Mouse (Mus musculus): ENCODE measurements around the gene Arhgef25. TPM values are rescaled to one million over a fixed set of nuclear protein-coding genes. Genes with fewer than 3 reads are reported as not detected.
"Not testable (repeated sequence)": the region's sequence is repeated elsewhere in the genome, so short reads cannot be mapped to it uniquely, and the experiment has no call there.

Gene Arhgef25
- polyA plus RNA-seq, 1 experiment, result 18.6 TPM

DNA sequence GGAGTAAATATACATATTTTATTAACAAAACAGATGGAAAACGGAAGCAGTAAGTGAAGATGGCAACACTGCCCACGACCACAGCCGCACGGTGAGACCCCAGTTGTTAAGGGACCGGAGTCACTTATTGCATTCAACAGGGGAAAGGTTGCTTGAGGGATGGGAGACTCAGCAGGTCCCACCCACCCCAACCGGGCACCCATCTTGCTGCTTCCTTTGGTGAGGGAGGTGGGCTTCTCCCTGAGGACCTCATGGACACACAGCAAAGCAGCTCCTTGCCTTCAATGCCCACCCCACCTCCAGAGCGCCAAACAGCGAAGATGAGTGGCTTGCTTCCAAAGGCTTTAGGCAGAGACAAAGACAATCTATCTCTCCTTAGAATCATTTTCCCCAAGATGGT lies 7.2 kb upstream of the Arhgef25 start:
- TF ChIP-seq CTCF (IDR thresholded peaks at IDR 0.05; ENCODE audit: control insufficient read depth, insufficient read depth, insufficient replicate concordance, low read depth, low read length) (no peak), POLR2A (IDR thresholded peaks at IDR 0.05; ENCODE audit: control insufficient read depth, low read depth, low read length) (no peak)
- H3K4me3 ChIP-seq (ENCODE audit: control insufficient read depth, low read depth, low read length), result no peak overlapping the region
- no peak overlapping the region for H3K27ac ChIP-seq (ENCODE audit: control insufficient read depth, insufficient read depth, low read depth, low read length)
- peaks cover 2% of the 10 kb centered on the region; the same call in 1 of the 2 replicates for H3K36me3 ChIP-seq (ENCODE audit: control insufficient read depth, insufficient read depth, low read length)
- no peaks in the 10 kb centered on the region for H3K27me3 ChIP-seq (ENCODE audit: control insufficient read depth, insufficient read depth, low read length)
- H3K4me1 ChIP-seq (ENCODE audit: control insufficient read depth, insufficient read depth, low read length), result peaks cover 18% of the 10 kb centered on the region

DNA sequence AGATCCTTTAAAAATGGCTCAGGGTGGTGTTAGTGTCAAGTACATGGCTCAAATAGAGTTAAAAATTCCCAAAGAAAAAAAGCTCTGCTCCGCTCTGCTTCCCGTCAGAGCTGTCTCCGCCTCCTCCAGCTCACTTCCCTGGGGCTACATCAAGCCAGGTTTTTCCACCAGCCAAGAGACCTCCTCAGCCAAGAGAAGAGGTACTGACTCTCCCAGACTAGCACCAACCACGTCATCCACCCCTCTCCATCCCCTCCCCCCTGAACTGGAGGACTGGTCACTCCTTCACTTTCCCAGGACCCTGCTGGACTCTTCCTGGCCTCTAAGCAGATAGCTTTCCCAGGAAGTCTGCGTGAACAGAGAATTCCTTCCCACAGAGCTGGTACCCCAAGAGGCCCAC lies 6.5 kb upstream of the Arhgef25 start:
- H3K4me1 ChIP-seq (ENCODE audit: control insufficient read depth, insufficient read depth, low read length), result peaks cover 18% of the 10 kb centered on the region
- peak overlapping the region; percentile 29; the same call in 1 of the 2 replicates for H3K27ac ChIP-seq (ENCODE audit: control insufficient read depth, insufficient read depth, low read depth, low read length)
- TF ChIP-seq POLR2A (IDR thresholded peaks at IDR 0.05; ENCODE audit: control insufficient read depth, low read depth, low read length) (0 out of 2 replicates have a peak, but pooled peaks have one; percentile 26), CTCF (IDR thresholded peaks at IDR 0.05; ENCODE audit: control insufficient read depth, insufficient read depth, insufficient replicate concordance, low read depth, low read length) (no peak)
- no peaks in the 10 kb centered on the region for H3K27me3 ChIP-seq (ENCODE audit: control insufficient read depth, insufficient read depth, low read length)
- H3K4me3 ChIP-seq (ENCODE audit: control insufficient read depth, low read depth, low read length), result peak overlapping the region; percentile 19; the same call in 1 of the 2 replicates
- H3K36me3 ChIP-seq (ENCODE audit: control insufficient read depth, insufficient read depth, low read length), result peaks cover 2% of the 10 kb centered on the region; the same call in 1 of the 2 replicates

- H3K27ac ChIP-seq (ENCODE audit: control insufficient read depth, insufficient read depth, low read depth, low read length), result peak within 1 kb of the TSS; percentile 86
- peak within 1 kb of the TSS; percentile 95 for H3K4me3 ChIP-seq (ENCODE audit: control insufficient read depth, low read depth, low read length)
- H3K27me3 ChIP-seq (ENCODE audit: control insufficient read depth, insufficient read depth, low read length), result no peaks in the 10 kb centered on the region
- peaks cover 2% of the 10 kb centered on the region; the same call in 1 of the 2 replicates for H3K36me3 ChIP-seq (ENCODE audit: control insufficient read depth, insufficient read depth, low read length)
- TF ChIP-seq CTCF (IDR thresholded peaks at IDR 0.05; ENCODE audit: control insufficient read depth, insufficient read depth, insufficient replicate concordance, low read depth, low read length) (no peak), POLR2A (IDR thresholded peaks at IDR 0.05; ENCODE audit: control insufficient read depth, low read depth, low read length) (no peak)
- H3K4me1 ChIP-seq (ENCODE audit: control insufficient read depth, insufficient read depth, low read length), result peaks cover 25% of the 10 kb centered on the region
Observed at GRCm38 (mm10) chr10:127195328-127196129, 5.6 kb upstream of the Arhgef25 start, which contains the start of gene Dtx3. TSS of gene Dtx3 (minus strand) at chr10:127195728.

DNA sequence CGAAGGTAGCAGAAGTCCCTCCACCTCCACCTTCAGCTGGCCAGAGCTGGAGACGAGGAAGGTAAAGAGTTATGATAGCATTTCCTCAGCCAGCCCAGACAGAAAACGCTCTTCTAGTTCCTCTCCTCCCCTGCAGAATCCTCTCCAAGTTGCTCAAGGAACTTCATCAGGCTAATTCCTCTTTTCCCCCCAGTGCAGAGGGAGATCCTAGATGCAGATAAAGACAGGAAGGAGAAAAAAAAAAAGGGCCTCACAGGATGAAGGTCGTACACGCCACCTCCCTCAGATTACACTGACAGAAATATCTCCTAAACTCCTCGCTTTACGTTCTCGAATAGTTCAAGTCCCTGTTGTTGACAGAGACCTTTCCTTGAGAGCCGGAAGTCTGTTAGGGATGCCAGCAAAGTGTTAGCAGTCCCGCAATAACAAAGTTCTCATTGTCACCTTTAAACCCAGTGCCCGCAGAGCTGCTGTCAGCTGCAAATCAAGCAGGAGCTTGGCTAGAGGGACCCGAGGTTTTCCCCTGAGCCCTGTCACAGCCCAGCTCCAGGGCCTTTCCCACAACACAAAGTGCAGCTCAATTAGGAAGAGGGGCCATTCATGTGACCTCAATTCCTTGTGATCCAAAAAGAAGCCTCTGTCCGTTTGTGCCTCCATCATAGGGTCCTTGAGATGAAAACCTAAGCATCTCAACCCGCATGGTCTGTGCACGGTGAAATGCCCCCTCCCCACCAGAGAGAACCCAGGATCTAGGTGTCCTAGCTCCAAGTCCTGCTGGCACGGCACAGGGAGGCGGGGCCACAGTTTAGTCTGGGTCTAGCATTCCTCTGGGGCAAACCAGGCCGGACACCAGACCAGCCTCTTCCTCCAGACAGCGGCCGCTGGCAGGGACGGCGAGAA lies 4.8 kb upstream of the Arhgef25 start:
- H3K27ac ChIP-seq (ENCODE audit: control insufficient read depth, insufficient read depth, low read depth, low read length), result peak overlapping the region; percentile 86
- peaks cover 34% of the 10 kb centered on the region for H3K4me1 ChIP-seq (ENCODE audit: control insufficient read depth, insufficient read depth, low read length)
- H3K36me3 ChIP-seq (ENCODE audit: control insufficient read depth, insufficient read depth, low read length), result peaks cover 2% of the 10 kb centered on the region; the same call in 1 of the 2 replicates

DNA sequence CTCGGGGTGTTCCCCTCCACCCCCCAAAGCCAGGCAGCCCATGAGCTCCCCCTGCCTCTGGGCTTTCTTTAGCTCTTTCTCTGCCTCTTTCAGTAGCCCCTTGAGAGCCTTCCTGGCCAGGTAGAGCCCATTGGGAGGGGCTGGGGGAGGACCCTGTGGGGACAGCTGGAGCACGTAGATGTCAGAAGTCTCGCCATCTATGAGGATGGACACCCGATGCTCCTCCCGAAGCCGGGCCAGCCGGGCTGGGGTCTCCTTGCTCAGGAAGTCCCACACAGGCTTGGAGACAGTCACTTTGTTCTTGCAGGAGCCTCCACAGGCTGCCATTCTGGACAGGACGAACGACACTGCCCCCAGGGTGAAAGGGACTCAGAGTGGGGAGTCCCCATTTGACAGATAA lies 3.1 kb upstream of the Arhgef25 start:
- no peaks in the 10 kb centered on the region for H3K27me3 ChIP-seq (ENCODE audit: control insufficient read depth, insufficient read depth, low read length)
- H3K27ac ChIP-seq (ENCODE audit: control insufficient read depth, insufficient read depth, low read depth, low read length), result no peak overlapping the region
- peaks cover 42% of the 10 kb centered on the region for H3K4me1 ChIP-seq (ENCODE audit: control insufficient read depth, insufficient read depth, low read length)
- TF ChIP-seq CTCF (IDR thresholded peaks at IDR 0.05; ENCODE audit: control insufficient read depth, insufficient read depth, insufficient replicate concordance, low read depth, low read length), result no peak
- TF ChIP-seq POLR2A (IDR thresholded peaks at IDR 0.05; ENCODE audit: control insufficient read depth, low read depth, low read length), result no peak
- H3K36me3 ChIP-seq (ENCODE audit: control insufficient read depth, insufficient read depth, low read length), result no peaks in the 10 kb centered on the region; the same call in 1 of the 2 replicates
- no peak overlapping the region for H3K4me3 ChIP-seq (ENCODE audit: control insufficient read depth, low read depth, low read length)

More for the DNA sequence above, 4.8 kb upstream of the Arhgef25 start:
- Histone ChIP-seq H3K27me3 (ENCODE audit: control insufficient read depth, insufficient read depth, low read length) (no peaks in the 10 kb centered on the region), H3K4me3 (ENCODE audit: control insufficient read depth, low read depth, low read length) (peak overlapping the region; percentile 95)
- peak; percentile 47 for TF ChIP-seq POLR2A (IDR thresholded peaks at IDR 0.05; ENCODE audit: control insufficient read depth, low read depth, low read length)
- TF ChIP-seq CTCF (IDR thresholded peaks at IDR 0.05; ENCODE audit: control insufficient read depth, insufficient read depth, insufficient replicate concordance, low read depth, low read length), result no peak

GRCm38 (mm10) chr10:127192057-127192328 lies 2.1 kb upstream of the Arhgef25 start:
- H3K4me1 ChIP-seq (ENCODE audit: control insufficient read depth, insufficient read depth, low read length), result peaks cover 42% of the 10 kb centered on the region
- not testable (repeated sequence) for H3K27ac ChIP-seq (ENCODE audit: control insufficient read depth, insufficient read depth, low read depth, low read length); H3K27me3 ChIP-seq (ENCODE audit: control insufficient read depth, insufficient read depth, low read length); H3K4me3 ChIP-seq (ENCODE audit: control insufficient read depth, low read depth, low read length); H3K36me3 ChIP-seq (ENCODE audit: control insufficient read depth, insufficient read depth, low read length)

Measured in testis, adult 2 months (tissue).